Mouse (Mus musculus): ENCODE measurements around the gene Itgb5.

GRCm38 (mm10) chr16:33965878-33966537, 136.5 kb downstream of the Itgb5 start:
- TF ChIP-seq EP300 (IDR thresholded peaks at IDR 0.05; ENCODE audit: insufficient read depth, low read depth, low read length) (no peak), CTCF (IDR thresholded peaks at IDR 0.05; ENCODE audit: low read depth, low read length) (no peak)
